Mouse (Mus musculus) hindbrain, embryonic 12.5 days (tissue): ENCODE measurements around the gene Rab14. TPM values are rescaled to one million over a fixed set of nuclear protein-coding genes. Genes with fewer than 3 reads are reported as not detected.

Experiments
- ATAC-seq: fragments of 200-750 bp; cut with Nextera tagmentation; 2 replicates; pipeline ENCODE4 v1.8.0; 2017; ENCODE audit warnings: moderate TSS enrichment; ENCODE audit not compliant: low FRiP score
- H3K27ac ChIP-seq: fragments of 300-500 bp; sonication (generic); 2 replicates; pipeline ENCODE4 v1.5.1; 2016; ENCODE audit warnings: mild to moderate bottlenecking
- H3K27me3 ChIP-seq: fragments of 300-500 bp; sonication (generic); 2 replicates; pipeline ENCODE4 v1.6.1; 2016; ENCODE audit warnings: mild to moderate bottlenecking
- H3K36me3 ChIP-seq: fragments of 300-500 bp; sonication (generic); 2 replicates; pipeline ENCODE4 v1.6.1; 2016; ENCODE audit warnings: mild to moderate bottlenecking
- H3K4me1 ChIP-seq: fragments of 300-500 bp; sonication (generic); 2 replicates; pipeline ENCODE4 v1.6.1; 2016
- H3K4me2 ChIP-seq: fragments of 300-500 bp; sonication (generic); replicated peaks from 2 replicates; pipeline ENCODE4 v1.6.1; 2016; ENCODE audit warnings: mild to moderate bottlenecking
- H3K4me3 ChIP-seq: fragments of 300-500 bp; sonication (generic); 2 replicates; pipeline ENCODE4 v1.5.1; 2016; ENCODE audit warnings: mild to moderate bottlenecking
- H3K9ac ChIP-seq: fragments of 300-500 bp; sonication (generic); 2 replicates; pipeline ENCODE4 v1.6.1; 2016; ENCODE audit warnings: mild to moderate bottlenecking, moderate library complexity
- H3K9me3 ChIP-seq: fragments of 300-500 bp; sonication (generic); replicated peaks from 2 replicates; pipeline ENCODE4 v1.6.1; 2016; ENCODE audit warnings: mild to moderate bottlenecking
- whole genome bisulfite sequencing: fragments of 180-500 bp; shearing (Covaris S2); methylation state at CpG from one replicate; pipeline ENCODE4 v1.1.7; 2016; 5-methylcytosine and 5-hydroxymethylcytosine counted together
- polyA plus RNA-seq: library from polyadenylated mRNA; unstranded; fragments of >200 nt; fragmentation: Nextera tagmentation; extraction: Ambion mirVana; gene quantifications from 2 replicates; pipeline ENCODE4 v1.2.1, GENCODE M21; 2016

Rab14 gene
- polyA plus RNA-seq, 1 experiment from 2014 or later, result 380 TPM

- H3K27ac ChIP-seq, result no peak overlapping the region
- 97% methylated on average over 13 of the region's 13 CpGs for WGBS
- H3K4me1 ChIP-seq, result no peaks in the 10 kb centered on the region
- H3K36me3 ChIP-seq, result peaks cover 74% of the 10 kb centered on the region
- H3K9ac ChIP-seq, result no peak overlapping the region
- no peak overlapping the region for H3K4me3 ChIP-seq
- no peak overlapping the region for H3K4me2 ChIP-seq
- no peaks in the 10 kb centered on the region for H3K9me3 ChIP-seq
- H3K27me3 ChIP-seq, result no peaks in the 10 kb centered on the region
- ATAC-seq, result no peak
These were observed 35.5 kb downstream of the Rab14 start for GRCm38 (mm10) chr2:35165416-35165815.

- H3K27me3 ChIP-seq, result no peaks in the 10 kb centered on the region
- peaks cover 73% of the 10 kb centered on the region for H3K36me3 ChIP-seq
- H3K4me1 ChIP-seq, result no peaks in the 10 kb centered on the region
- H3K4me3 ChIP-seq, result no peak overlapping the region
- no peaks in the 10 kb centered on the region for H3K9me3 ChIP-seq
- ATAC-seq, result no peak
- H3K27ac ChIP-seq, result no peak overlapping the region
- no peak overlapping the region for H3K4me2 ChIP-seq
- no peak overlapping the region for H3K9ac ChIP-seq
- WGBS, result 96% methylated on average over 5 of the region's 5 CpGs
These were observed 37.5 kb downstream of the Rab14 start for GRCm38 (mm10) chr2:35163396-35163795.

DNA sequence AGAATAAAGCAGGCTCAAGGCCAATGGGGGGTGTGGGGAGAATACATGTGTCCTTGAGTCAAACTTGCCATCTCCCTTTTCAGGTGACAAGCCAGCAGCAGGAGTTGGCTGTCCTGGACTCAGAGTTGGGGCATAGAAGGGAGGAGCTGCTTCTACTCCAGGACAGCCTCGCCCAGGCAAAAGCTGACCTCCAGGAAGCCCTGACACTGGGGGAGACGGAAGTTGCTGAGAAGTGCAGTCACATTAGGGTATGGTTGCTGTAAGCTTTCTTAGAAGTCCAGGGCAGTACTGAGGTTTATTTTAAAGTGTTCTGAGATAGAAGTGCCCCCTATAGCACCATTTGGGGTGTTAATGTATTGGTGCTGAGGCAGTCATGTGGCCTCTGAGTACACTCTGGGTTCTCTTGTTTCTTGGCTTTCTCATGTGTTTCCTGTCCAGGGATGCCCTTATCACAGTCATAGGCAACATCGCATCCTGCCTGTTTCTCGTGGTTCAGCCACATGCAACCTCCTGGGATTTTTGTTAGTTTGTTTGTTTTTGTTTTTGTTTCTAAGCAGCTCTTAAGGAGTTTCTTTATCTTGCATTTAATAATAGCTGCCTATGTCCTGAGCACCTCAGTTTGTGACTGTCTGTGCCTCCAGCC is 39.0 kb downstream of the Rab14 start:
- Histone ChIP-seq H3K36me3 (peaks cover 71% of the 10 kb centered on the region), H3K9me3 (no peaks in the 10 kb centered on the region), H3K27me3 (no peaks in the 10 kb centered on the region), H3K27ac (no peak overlapping the region), H3K4me2 (no peak overlapping the region), H3K9ac (no peak overlapping the region), H3K4me3 (no peak overlapping the region), H3K4me1 (no peaks in the 10 kb centered on the region)
- ATAC-seq, result no peak
- 83% methylated on average over 4 of the region's 4 CpGs for WGBS

GRCm38 (mm10) chr2:35160206-35160605 is 40.7 kb downstream of the Rab14 start:
- ATAC-seq, result no peak
- Histone ChIP-seq H3K36me3 (peaks cover 69% of the 10 kb centered on the region), H3K9me3 (no peaks in the 10 kb centered on the region), H3K4me1 (no peaks in the 10 kb centered on the region), H3K4me3 (no peak overlapping the region), H3K27ac (no peak overlapping the region), H3K9ac (no peak overlapping the region), H3K4me2 (no peak overlapping the region), H3K27me3 (no peaks in the 10 kb centered on the region)
- 56% methylated on average over 5 of the region's 5 CpGs for WGBS

- Histone ChIP-seq H3K4me1 (no peaks in the 10 kb centered on the region), H3K36me3 (peaks cover 72% of the 10 kb centered on the region), H3K4me2 (no peak overlapping the region), H3K9ac (no peak overlapping the region), H3K4me3 (no peak overlapping the region), H3K27me3 (no peaks in the 10 kb centered on the region), H3K9me3 (no peaks in the 10 kb centered on the region), H3K27ac (no peak overlapping the region)
- ATAC-seq, result no peak
- WGBS, result 88% methylated on average over 3 of the region's 3 CpGs
These were observed 42.6 kb downstream of the Rab14 start for GRCm38 (mm10) chr2:35158358-35158757.

DNA sequence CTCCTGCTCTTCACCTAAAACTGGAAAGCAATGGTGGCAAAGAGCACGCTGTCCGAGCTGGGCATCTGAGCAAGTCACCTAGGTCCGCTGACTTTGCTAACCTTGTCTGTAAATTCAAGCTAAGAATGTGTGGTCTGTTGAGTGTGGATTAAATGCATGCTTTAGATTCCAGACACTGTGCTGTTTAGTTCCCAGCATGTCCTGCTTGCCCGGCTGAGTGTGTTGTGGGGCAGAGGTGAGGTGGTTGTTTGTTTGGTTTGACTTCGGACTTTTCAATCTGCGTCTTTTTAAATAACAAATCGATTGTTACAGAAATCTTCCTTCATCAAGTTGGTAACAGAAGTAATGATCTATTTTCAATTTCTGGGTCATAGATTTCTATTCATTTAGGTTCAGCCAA is 43.1 kb downstream of the Rab14 start:
- Histone ChIP-seq H3K27ac (no peak overlapping the region), H3K4me2 (no peak overlapping the region), H3K36me3 (peaks cover 72% of the 10 kb centered on the region), H3K9me3 (no peaks in the 10 kb centered on the region), H3K27me3 (no peaks in the 10 kb centered on the region), H3K4me3 (no peak overlapping the region), H3K9ac (no peak overlapping the region), H3K4me1 (no peaks in the 10 kb centered on the region)
- ATAC-seq, result no peak
- WGBS, result 94% methylated on average over 7 of the region's 7 CpGs

DNA sequence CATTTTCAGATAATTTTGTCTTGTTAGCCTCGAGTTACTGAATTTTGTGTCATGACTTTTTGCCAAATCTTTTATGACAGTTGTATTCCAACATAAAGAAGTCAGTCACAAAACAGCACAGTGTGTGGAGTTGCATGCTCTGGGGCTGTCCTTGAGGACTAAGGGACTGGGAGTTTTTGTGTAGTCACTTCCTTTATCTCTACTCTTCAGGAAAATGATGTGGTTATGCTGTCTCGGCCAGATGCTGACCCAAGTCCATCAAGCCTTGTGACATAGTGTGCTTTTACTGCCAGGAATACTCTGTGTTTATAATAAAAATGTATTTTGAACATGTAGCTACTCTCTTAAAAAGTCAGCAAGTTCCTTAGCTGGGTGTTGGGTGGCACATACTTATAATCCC is 43.9 kb downstream of the Rab14 start:
- H3K9ac ChIP-seq, result no peak overlapping the region
- H3K36me3 ChIP-seq, result peaks cover 72% of the 10 kb centered on the region
- H3K4me2 ChIP-seq, result no peak overlapping the region
- no peaks in the 10 kb centered on the region for H3K4me1 ChIP-seq
- no peaks in the 10 kb centered on the region for H3K9me3 ChIP-seq
- WGBS, result 80% methylated on average over 2 of the region's 2 CpGs
- H3K27me3 ChIP-seq, result no peaks in the 10 kb centered on the region
- no peak overlapping the region for H3K27ac ChIP-seq
- no peak for ATAC-seq
- H3K4me3 ChIP-seq, result no peak overlapping the region

DNA sequence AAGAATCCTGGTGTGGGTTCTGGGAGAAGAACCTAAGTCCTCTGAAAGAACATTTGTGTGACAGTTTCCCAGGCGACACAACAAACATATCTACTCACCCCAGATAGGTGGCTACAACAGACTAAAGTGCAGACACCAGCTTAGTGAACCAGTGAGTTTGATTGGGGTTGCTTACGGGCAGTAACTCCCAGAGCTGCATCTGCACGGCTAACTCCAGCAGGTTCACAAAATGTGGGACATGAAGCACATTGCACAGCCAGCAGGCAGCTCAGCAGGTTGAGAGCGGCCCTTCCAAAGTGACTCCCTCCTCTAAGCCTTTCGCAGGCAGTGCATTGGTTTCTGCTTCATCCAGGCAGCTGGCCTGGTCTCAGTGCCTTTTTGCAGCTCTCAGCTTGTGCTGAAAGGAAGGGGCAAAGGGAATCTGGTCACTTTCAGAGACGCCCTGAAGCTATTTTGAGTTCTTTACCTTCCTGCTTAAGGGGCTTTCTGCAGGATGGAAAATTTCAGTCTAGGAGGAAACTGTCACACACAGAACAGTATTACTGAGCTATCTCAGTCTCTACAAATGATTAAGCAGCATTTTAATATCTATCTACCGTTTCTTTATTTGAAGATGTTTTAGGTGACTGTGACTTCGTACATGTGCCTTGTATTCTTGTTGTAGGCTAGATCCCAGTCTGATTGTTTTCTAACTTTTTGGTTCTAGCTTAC is 46.9 kb downstream of the Rab14 start:
- Histone ChIP-seq H3K4me2 (no peak overlapping the region), H3K27ac (no peak overlapping the region), H3K4me1 (no peaks in the 10 kb centered on the region), H3K9me3 (no peaks in the 10 kb centered on the region), H3K4me3 (no peak overlapping the region), H3K9ac (no peak overlapping the region), H3K36me3 (peaks cover 82% of the 10 kb centered on the region), H3K27me3 (no peaks in the 10 kb centered on the region)
- no peak for ATAC-seq
- 89% methylated on average over 8 of the region's 8 CpGs for WGBS

GRCm38 (mm10) chr2:35153179-35153578 is 47.7 kb downstream of the Rab14 start:
- no peak overlapping the region for H3K4me2 ChIP-seq
- WGBS, result 92% methylated on average over 6 of the region's 6 CpGs
- H3K9me3 ChIP-seq, result no peaks in the 10 kb centered on the region
- no peak overlapping the region for H3K4me3 ChIP-seq
- H3K4me1 ChIP-seq, result no peaks in the 10 kb centered on the region
- H3K9ac ChIP-seq, result no peak overlapping the region
- H3K27me3 ChIP-seq, result no peaks in the 10 kb centered on the region
- no peak overlapping the region for H3K27ac ChIP-seq
- ATAC-seq, result no peak
- peaks cover 82% of the 10 kb centered on the region for H3K36me3 ChIP-seq

- Histone ChIP-seq H3K36me3 (peaks cover 92% of the 10 kb centered on the region), H3K4me2 (no peak overlapping the region), H3K9ac (no peak overlapping the region), H3K4me1 (no peaks in the 10 kb centered on the region), H3K9me3 (no peaks in the 10 kb centered on the region), H3K27me3 (no peaks in the 10 kb centered on the region), H3K4me3 (no peak overlapping the region), H3K27ac (no peak overlapping the region)
- WGBS, result 95% methylated on average over 13 of the region's 13 CpGs
- ATAC-seq, result no peak
These were observed 49.5 kb downstream of the Rab14 start for GRCm38 (mm10) chr2:35151303-35151882.

DNA sequence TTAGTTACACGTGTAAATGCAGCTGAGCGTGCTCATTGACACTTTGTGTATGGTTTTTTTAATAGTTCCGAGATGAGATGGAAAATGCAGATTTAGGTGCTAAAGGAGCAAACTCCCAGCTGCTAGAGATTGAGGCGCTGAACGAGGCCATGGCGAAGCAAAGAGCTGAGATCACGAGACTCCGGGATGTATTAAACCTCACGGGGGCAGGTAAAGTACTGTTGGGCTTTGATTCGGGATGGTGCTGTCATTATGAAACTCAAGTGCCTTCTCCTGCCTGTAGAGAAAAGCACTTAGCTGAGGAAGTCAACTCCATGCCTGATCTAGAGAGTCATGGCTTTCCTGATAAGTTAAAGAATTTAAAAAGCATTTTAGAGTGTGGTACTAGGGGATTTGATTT is 52.1 kb downstream of the Rab14 start:
- H3K27me3 ChIP-seq, result no peaks in the 10 kb centered on the region
- WGBS, result 94% methylated on average over 10 of the region's 10 CpGs
- H3K27ac ChIP-seq, result no peak overlapping the region
- ATAC-seq, result no peak
- no peaks in the 10 kb centered on the region for H3K4me1 ChIP-seq
- no peaks in the 10 kb centered on the region for H3K9me3 ChIP-seq
- H3K4me2 ChIP-seq, result no peak overlapping the region
- H3K9ac ChIP-seq, result no peak overlapping the region
- H3K4me3 ChIP-seq, result no peak overlapping the region
- H3K36me3 ChIP-seq, result peaks cover 88% of the 10 kb centered on the region

GRCm38 (mm10) chr2:35141673-35142072 is 59.2 kb downstream of the Rab14 start:
- Histone ChIP-seq H3K36me3 (peaks cover 84% of the 10 kb centered on the region), H3K4me3 (no peak overlapping the region), H3K9ac (no peak overlapping the region), H3K4me1 (no peaks in the 10 kb centered on the region), H3K27ac (no peak overlapping the region), H3K4me2 (no peak overlapping the region), H3K9me3 (no peaks in the 10 kb centered on the region), H3K27me3 (no peaks in the 10 kb centered on the region)
- 98% methylated on average over 3 of the region's 3 CpGs for WGBS
- no peak for ATAC-seq

DNA sequence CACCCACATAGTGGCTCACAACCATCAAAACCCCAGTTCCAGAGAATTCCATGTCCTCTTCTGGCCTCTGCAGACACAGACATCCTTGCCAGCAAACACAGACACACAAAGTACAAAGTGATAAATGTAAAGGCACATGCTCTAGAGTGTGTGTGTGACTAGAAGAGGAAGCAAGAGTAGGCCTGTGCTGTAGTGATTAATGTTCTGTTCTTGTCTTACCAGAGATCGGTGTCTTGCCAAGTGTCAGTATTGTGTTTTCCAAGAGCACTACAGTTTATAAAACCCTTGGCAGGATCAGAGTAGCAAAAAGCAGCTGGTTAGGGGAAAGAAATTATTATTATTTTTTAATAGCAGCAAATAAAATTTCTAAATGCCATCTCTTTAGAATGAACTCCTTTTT is 62.3 kb downstream of the Rab14 start:
- Histone ChIP-seq H3K4me2 (no peak overlapping the region), H3K9ac (no peak overlapping the region), H3K4me1 (no peaks in the 10 kb centered on the region), H3K36me3 (peaks cover 66% of the 10 kb centered on the region), H3K4me3 (no peak overlapping the region), H3K9me3 (no peaks in the 10 kb centered on the region), H3K27ac (no peak overlapping the region), H3K27me3 (no peaks in the 10 kb centered on the region)
- WGBS, result 94% methylated on average over 1 of the region's 1 CpGs
- no peak for ATAC-seq
